Mouse (Mus musculus): ENCODE data around the gene Trpc5. TPM values are rescaled to one million over a fixed set of nuclear protein-coding genes. Genes with fewer than 3 reads are reported as not detected.

Trpc5 gene
- 4.3 and 5.9 TPM in 2 replicates for polyA plus RNA-seq (2014; fragmentation: Nextera tagmentation; extraction: Ambion mirVana)

GRCm38 (mm10) chrX:144688142-144688206 is at the start of gene Trpc5:
Gene Trpc5, minus strand, starts transcription at chrX:144688180.
- H3K9me3 ChIP-seq (ENCODE audit: control insufficient read depth, low read length) = no peaks in the 10 kb centered on the region
- no peak; the same call in 1 of the 2 replicates for ATAC-seq (ENCODE audit: low read depth)
- peak within 1 kb of the TSS; percentile 54 for H3K9ac ChIP-seq (replicated peaks; ENCODE audit: low read depth, low read length)
- 25% methylated on average over 1 of the region's 1 CpGs for WGBS
- no peaks in the 10 kb centered on the region for H3K27me3 ChIP-seq (ENCODE audit: control insufficient read depth, insufficient read depth, low read length)
- H3K27ac ChIP-seq (ENCODE audit: low read depth, low read length) = no peak within 1 kb of the TSS
- peak within 1 kb of the TSS; percentile 38 for H3K4me3 ChIP-seq (ENCODE audit: low read depth, low read length)
- no peaks in the 10 kb centered on the region for H3K4me1 ChIP-seq (ENCODE audit: control insufficient read depth, insufficient read depth, low read length)
- H3K4me2 ChIP-seq (ENCODE audit: low read depth, low read length) = peak within 1 kb of the TSS; percentile 52
- H3K36me3 ChIP-seq (ENCODE audit: control insufficient read depth, insufficient read depth, low read length) = no peaks in the 10 kb centered on the region

GRCm38 (mm10) chrX:144716330-144716729 is 28.4 kb upstream of the Trpc5 start:
- H3K9me3 ChIP-seq (ENCODE audit: control insufficient read depth, low read length) = no peaks in the 10 kb centered on the region
- no peaks in the 10 kb centered on the region for H3K27me3 ChIP-seq (ENCODE audit: control insufficient read depth, insufficient read depth, low read length)
- H3K4me1 ChIP-seq (ENCODE audit: control insufficient read depth, insufficient read depth, low read length) = no peaks in the 10 kb centered on the region
- no peak for ATAC-seq (ENCODE audit: low read depth)
- no peaks in the 10 kb centered on the region for H3K36me3 ChIP-seq (ENCODE audit: control insufficient read depth, insufficient read depth, low read length)
- no peak overlapping the region for H3K9ac ChIP-seq (replicated peaks; ENCODE audit: low read depth, low read length)
- no peak overlapping the region for H3K4me3 ChIP-seq (ENCODE audit: low read depth, low read length)
- WGBS = 85% methylated on average over 1 of the region's 1 CpGs
- H3K27ac ChIP-seq (ENCODE audit: low read depth, low read length) = no peak overlapping the region
- H3K4me2 ChIP-seq (ENCODE audit: low read depth, low read length) = no peak overlapping the region

- H3K4me1 ChIP-seq (ENCODE audit: control insufficient read depth, insufficient read depth, low read length) = no peaks in the 10 kb centered on the region
- H3K4me3 ChIP-seq (ENCODE audit: low read depth, low read length) = peak overlapping the region; percentile 38; the same call in 1 of the 2 replicates
- no peaks in the 10 kb centered on the region for H3K36me3 ChIP-seq (ENCODE audit: control insufficient read depth, insufficient read depth, low read length)
- ATAC-seq (ENCODE audit: low read depth) = 0 out of 2 replicates have a peak, but pooled peaks have one; percentile 13
- no peak overlapping the region for H3K9ac ChIP-seq (replicated peaks; ENCODE audit: low read depth, low read length)
- 13% methylated on average over 7 of the region's 7 CpGs for WGBS
- H3K27ac ChIP-seq (ENCODE audit: low read depth, low read length) = no peak overlapping the region
- no peaks in the 10 kb centered on the region for H3K27me3 ChIP-seq (ENCODE audit: control insufficient read depth, insufficient read depth, low read length)
- peak overlapping the region; percentile 52 for H3K4me2 ChIP-seq (ENCODE audit: low read depth, low read length)
- H3K9me3 ChIP-seq (ENCODE audit: control insufficient read depth, low read length) = no peaks in the 10 kb centered on the region
Observed at GRCm38 (mm10) chrX:144689859-144690181, 1.8 kb upstream of the Trpc5 start.

GRCm38 (mm10) chrX:144689119-144689858 is 1.3 kb upstream of the Trpc5 start:
- no peak overlapping the region for H3K27ac ChIP-seq (ENCODE audit: low read depth, low read length)
- H3K9ac ChIP-seq (replicated peaks; ENCODE audit: low read depth, low read length) = peak overlapping the region; percentile 54
- H3K4me2 ChIP-seq (ENCODE audit: low read depth, low read length) = peak overlapping the region; percentile 52
- H3K4me1 ChIP-seq (ENCODE audit: control insufficient read depth, insufficient read depth, low read length) = no peaks in the 10 kb centered on the region
- H3K36me3 ChIP-seq (ENCODE audit: control insufficient read depth, insufficient read depth, low read length) = no peaks in the 10 kb centered on the region
- ATAC-seq (ENCODE audit: low read depth) = peak; percentile 84
- no peaks in the 10 kb centered on the region for H3K27me3 ChIP-seq (ENCODE audit: control insufficient read depth, insufficient read depth, low read length)
- H3K4me3 ChIP-seq (ENCODE audit: low read depth, low read length) = peak overlapping the region; percentile 38
- H3K9me3 ChIP-seq (ENCODE audit: control insufficient read depth, low read length) = no peaks in the 10 kb centered on the region
- 10% methylated on average over 17 of the region's 21 CpGs for WGBS

- peak; percentile 77 for ATAC-seq (ENCODE audit: low read depth)
- peak within 1 kb of the TSS; percentile 38 for H3K4me3 ChIP-seq (ENCODE audit: low read depth, low read length)
- peak within 1 kb of the TSS; percentile 52 for H3K4me2 ChIP-seq (ENCODE audit: low read depth, low read length)
- H3K27ac ChIP-seq (ENCODE audit: low read depth, low read length) = no peak within 1 kb of the TSS
- no peaks in the 10 kb centered on the region for H3K4me1 ChIP-seq (ENCODE audit: control insufficient read depth, insufficient read depth, low read length)
- no peaks in the 10 kb centered on the region for H3K36me3 ChIP-seq (ENCODE audit: control insufficient read depth, insufficient read depth, low read length)
- peak within 1 kb of the TSS; percentile 54 for H3K9ac ChIP-seq (replicated peaks; ENCODE audit: low read depth, low read length)
- no peaks in the 10 kb centered on the region for H3K9me3 ChIP-seq (ENCODE audit: control insufficient read depth, low read length)
- no peaks in the 10 kb centered on the region for H3K27me3 ChIP-seq (ENCODE audit: control insufficient read depth, insufficient read depth, low read length)
- 23% methylated on average over 13 of the region's 31 CpGs for WGBS
Observed at GRCm38 (mm10) chrX:144688207-144689118, 483 bp upstream of the Trpc5 start, which contains the start of gene Rtl4. Gene Rtl4, plus strand, starts transcription at chrX:144688907.

- 18% methylated on average over 17 of the region's 20 CpGs for WGBS
- ATAC-seq (ENCODE audit: low read depth) = no peak
- H3K27ac ChIP-seq (ENCODE audit: low read depth, low read length) = no peak overlapping the region
- H3K4me2 ChIP-seq (ENCODE audit: low read depth, low read length) = peak overlapping the region; percentile 52
- no peaks in the 10 kb centered on the region for H3K4me1 ChIP-seq (ENCODE audit: control insufficient read depth, insufficient read depth, low read length)
- no peaks in the 10 kb centered on the region for H3K36me3 ChIP-seq (ENCODE audit: control insufficient read depth, insufficient read depth, low read length)
- H3K4me3 ChIP-seq (ENCODE audit: low read depth, low read length) = peak overlapping the region; percentile 38
- H3K9ac ChIP-seq (replicated peaks; ENCODE audit: low read depth, low read length) = no peak overlapping the region; the same call in 1 of the 2 replicates
- H3K9me3 ChIP-seq (ENCODE audit: control insufficient read depth, low read length) = no peaks in the 10 kb centered on the region
- no peaks in the 10 kb centered on the region for H3K27me3 ChIP-seq (ENCODE audit: control insufficient read depth, insufficient read depth, low read length)
Observed at GRCm38 (mm10) chrX:144687742-144688141, 238 bp downstream of the Trpc5 start.

GRCm38 (mm10) chrX:144652196-144652595 is 35.8 kb downstream of the Trpc5 start:
- no peak overlapping the region for H3K27ac ChIP-seq (ENCODE audit: low read depth, low read length)
- H3K4me3 ChIP-seq (ENCODE audit: low read depth, low read length) = no peak overlapping the region
- ATAC-seq (ENCODE audit: low read depth) = no peak
- no peaks in the 10 kb centered on the region for H3K36me3 ChIP-seq (ENCODE audit: control insufficient read depth, insufficient read depth, low read length)
- H3K9ac ChIP-seq (replicated peaks; ENCODE audit: low read depth, low read length) = no peak overlapping the region
- WGBS = 70% methylated on average over 2 of the region's 2 CpGs
- H3K9me3 ChIP-seq (ENCODE audit: control insufficient read depth, low read length) = no peaks in the 10 kb centered on the region
- no peak overlapping the region for H3K4me2 ChIP-seq (ENCODE audit: low read depth, low read length)
- no peaks in the 10 kb centered on the region for H3K4me1 ChIP-seq (ENCODE audit: control insufficient read depth, insufficient read depth, low read length)
- no peaks in the 10 kb centered on the region for H3K27me3 ChIP-seq (ENCODE audit: control insufficient read depth, insufficient read depth, low read length)

GRCm38 (mm10) chrX:144645394-144645793 is 42.6 kb downstream of the Trpc5 start:
- WGBS = 37% methylated on average over 1 of the region's 1 CpGs
- no peaks in the 10 kb centered on the region for H3K4me1 ChIP-seq (ENCODE audit: control insufficient read depth, insufficient read depth, low read length)
- no peak for ATAC-seq (ENCODE audit: low read depth)
- H3K9me3 ChIP-seq (ENCODE audit: control insufficient read depth, low read length) = no peaks in the 10 kb centered on the region
- H3K27ac ChIP-seq (ENCODE audit: low read depth, low read length) = no peak overlapping the region
- no peaks in the 10 kb centered on the region for H3K36me3 ChIP-seq (ENCODE audit: control insufficient read depth, insufficient read depth, low read length)
- H3K27me3 ChIP-seq (ENCODE audit: control insufficient read depth, insufficient read depth, low read length) = no peaks in the 10 kb centered on the region
- H3K9ac ChIP-seq (replicated peaks; ENCODE audit: low read depth, low read length) = no peak overlapping the region
- H3K4me3 ChIP-seq (ENCODE audit: low read depth, low read length) = no peak overlapping the region
- no peak overlapping the region for H3K4me2 ChIP-seq (ENCODE audit: low read depth, low read length)

GRCm38 (mm10) chrX:144644756-144645155 is 43.2 kb downstream of the Trpc5 start:
- 59% methylated on average over 3 of the region's 3 CpGs for WGBS

More at GRCm38 (mm10) chrX:144644756-144645155, 43.2 kb downstream of the Trpc5 start:
- no peaks in the 10 kb centered on the region for H3K9me3 ChIP-seq (ENCODE audit: control insufficient read depth, low read length)
- no peak overlapping the region for H3K4me2 ChIP-seq (ENCODE audit: low read depth, low read length)
- no peak overlapping the region for H3K9ac ChIP-seq (replicated peaks; ENCODE audit: low read depth, low read length)
- H3K27ac ChIP-seq (ENCODE audit: low read depth, low read length) = no peak overlapping the region
- H3K4me3 ChIP-seq (ENCODE audit: low read depth, low read length) = no peak overlapping the region
- no peaks in the 10 kb centered on the region for H3K36me3 ChIP-seq (ENCODE audit: control insufficient read depth, insufficient read depth, low read length)
- H3K4me1 ChIP-seq (ENCODE audit: control insufficient read depth, insufficient read depth, low read length) = no peaks in the 10 kb centered on the region
- ATAC-seq (ENCODE audit: low read depth) = no peak
- no peaks in the 10 kb centered on the region for H3K27me3 ChIP-seq (ENCODE audit: control insufficient read depth, insufficient read depth, low read length)

All from neural tube, embryonic 14.5 days (tissue).